Mouse (Mus musculus): ENCODE measurements at regions not wholly inside any gene's neighbourhood (a gene's known extent, or its start where the extent isn't known, plus 50 kb on each side); places are given as distances from the start of the nearest gene placed in this dataset.
"Not testable (repeated sequence)": the region's sequence is repeated elsewhere in the genome, so short reads cannot be mapped to it uniquely, and the experiment has no call there.

DNA sequence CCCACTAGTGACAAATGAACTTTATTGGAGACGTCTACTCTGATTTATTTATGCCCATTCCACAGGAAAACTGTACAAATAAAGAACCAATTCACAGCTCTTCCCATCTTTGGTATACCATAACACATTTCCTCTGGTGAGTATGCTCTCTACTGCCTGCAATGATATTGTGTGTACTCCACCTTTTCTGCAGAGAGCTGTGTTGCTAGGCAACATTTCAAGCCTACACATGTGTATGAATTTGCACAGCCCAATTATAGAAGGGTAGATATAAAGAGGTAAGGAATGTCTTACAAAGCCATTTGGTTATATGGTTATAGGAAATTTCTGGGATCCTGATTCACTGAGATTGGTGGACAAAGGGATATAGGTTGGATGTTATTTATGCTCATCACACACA, 227.4 kb downstream of the 4931408C20Rik start:
- Histone ChIP-seq H3K4me2 (ENCODE audit: low read length) (no peak overlapping the region), H3K9me3 (replicated peaks; ENCODE audit: control insufficient read depth, low read length, poor library complexity, severe bottlenecking) (no peaks in the 10 kb centered on the region), H3K4me1 (ENCODE audit: control insufficient read depth, insufficient read depth, low read length) (no peaks in the 10 kb centered on the region), H3K27me3 (ENCODE audit: control insufficient read depth, insufficient read depth, low read depth, low read length) (no peaks in the 10 kb centered on the region), H3K4me3 (ENCODE audit: low read depth, low read length) (no peak overlapping the region), H3K9ac (ENCODE audit: low read depth, low read length) (no peak overlapping the region), H3K27ac (ENCODE audit: low read length) (no peak overlapping the region), H3K36me3 (ENCODE audit: control insufficient read depth, insufficient read depth, low read length) (no peaks in the 10 kb centered on the region)
- ATAC-seq: no peak
- WGBS: 83% methylated on average over 1 of the region's 1 CpGs

DNA sequence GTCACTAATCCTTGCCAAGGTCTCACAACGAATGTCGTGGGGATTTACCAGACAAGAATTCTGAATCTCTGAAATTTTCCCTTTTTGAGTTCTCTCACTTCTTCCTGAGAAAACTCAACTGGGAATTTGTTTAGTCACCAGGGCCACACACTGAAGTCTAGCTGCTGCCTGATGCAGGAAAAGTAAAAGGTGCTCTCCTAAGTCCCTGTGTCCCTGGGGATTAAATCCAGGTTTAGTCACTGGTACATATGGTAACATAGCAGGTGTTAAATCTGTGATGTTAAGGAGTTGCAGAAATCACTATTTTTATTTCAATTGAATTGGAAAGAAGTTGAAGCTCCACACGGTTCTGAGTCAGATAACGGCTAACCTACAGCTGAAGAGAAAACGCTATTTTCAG, 260.9 kb downstream of the 4931408C20Rik start:
- Histone ChIP-seq H3K4me2 (ENCODE audit: low read length) (no peak overlapping the region), H3K36me3 (ENCODE audit: control insufficient read depth, insufficient read depth, low read length) (no peaks in the 10 kb centered on the region), H3K4me1 (ENCODE audit: control insufficient read depth, insufficient read depth, low read length) (no peaks in the 10 kb centered on the region), H3K9ac (ENCODE audit: low read depth, low read length) (no peak overlapping the region), H3K27ac (ENCODE audit: low read length) (no peak overlapping the region), H3K9me3 (replicated peaks; ENCODE audit: control insufficient read depth, low read length, poor library complexity, severe bottlenecking) (no peaks in the 10 kb centered on the region), H3K27me3 (ENCODE audit: control insufficient read depth, insufficient read depth, low read depth, low read length) (no peaks in the 10 kb centered on the region), H3K4me3 (ENCODE audit: low read depth, low read length) (no peak overlapping the region)
- WGBS: 86% methylated on average over 5 of the region's 5 CpGs
- no peak for ATAC-seq

DNA sequence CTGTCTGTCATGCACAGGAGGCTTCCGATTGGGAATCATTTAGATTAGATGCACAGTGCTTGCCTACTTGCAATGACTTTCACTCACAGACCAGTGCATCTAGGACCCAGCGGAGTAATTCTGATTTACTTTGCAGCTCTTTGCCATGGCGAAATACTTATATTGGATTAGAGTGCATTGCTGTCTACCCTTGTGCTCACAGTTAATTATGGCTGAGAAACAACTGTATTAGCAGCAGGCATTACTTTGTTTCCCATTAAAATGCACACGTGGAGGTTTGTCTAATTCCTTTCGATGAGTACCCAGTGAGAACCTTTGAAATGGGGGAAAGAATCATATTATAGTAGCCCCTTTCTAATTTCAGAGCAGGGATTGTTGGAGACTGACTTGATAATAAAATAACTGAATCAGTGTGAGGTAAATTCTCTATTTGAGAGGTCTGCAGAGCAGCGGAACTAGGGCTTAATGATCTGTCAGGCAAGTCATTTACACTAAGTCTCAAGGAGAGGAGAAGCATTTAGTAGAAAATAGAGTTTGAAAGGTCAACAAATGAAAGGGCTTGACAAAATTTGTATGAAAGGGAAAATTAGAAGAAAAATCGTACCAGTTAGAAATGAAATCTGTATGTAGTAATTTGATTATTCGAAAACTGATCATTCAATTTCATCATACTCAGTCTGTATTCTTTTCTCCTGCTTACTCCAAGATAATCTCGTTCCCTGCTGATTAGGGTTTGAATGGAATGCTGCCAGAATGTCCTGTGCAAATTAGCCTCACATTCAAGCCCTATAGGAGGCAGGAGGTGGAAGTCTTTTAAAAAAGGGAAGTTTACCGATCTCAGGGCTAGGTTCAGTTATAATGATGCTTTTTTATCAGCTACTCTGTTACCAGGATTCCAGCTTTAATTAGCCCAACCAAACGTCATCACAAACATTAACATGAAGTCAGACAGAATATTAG, 299.0 kb downstream of the 4931408C20Rik start:
- H3K36me3 ChIP-seq (ENCODE audit: control insufficient read depth, insufficient read depth, low read length): no peaks in the 10 kb centered on the region
- WGBS: 11% methylated on average over 11 of the region's 11 CpGs
- H3K4me3 ChIP-seq (ENCODE audit: low read depth, low read length): no peak overlapping the region
- no peaks in the 10 kb centered on the region for H3K9me3 ChIP-seq (replicated peaks; ENCODE audit: control insufficient read depth, low read length, poor library complexity, severe bottlenecking)
- peaks cover 2% of the 10 kb centered on the region; the same call in 1 of the 2 replicates for H3K4me1 ChIP-seq (ENCODE audit: control insufficient read depth, insufficient read depth, low read length)
- H3K4me2 ChIP-seq (ENCODE audit: low read length): peak overlapping the region; percentile 36
- ATAC-seq: peak; percentile 76
- H3K27ac ChIP-seq (ENCODE audit: low read length): no peak overlapping the region
- H3K27me3 ChIP-seq (ENCODE audit: control insufficient read depth, insufficient read depth, low read depth, low read length): no peaks in the 10 kb centered on the region
- H3K9ac ChIP-seq (ENCODE audit: low read depth, low read length): no peak overlapping the region

DNA sequence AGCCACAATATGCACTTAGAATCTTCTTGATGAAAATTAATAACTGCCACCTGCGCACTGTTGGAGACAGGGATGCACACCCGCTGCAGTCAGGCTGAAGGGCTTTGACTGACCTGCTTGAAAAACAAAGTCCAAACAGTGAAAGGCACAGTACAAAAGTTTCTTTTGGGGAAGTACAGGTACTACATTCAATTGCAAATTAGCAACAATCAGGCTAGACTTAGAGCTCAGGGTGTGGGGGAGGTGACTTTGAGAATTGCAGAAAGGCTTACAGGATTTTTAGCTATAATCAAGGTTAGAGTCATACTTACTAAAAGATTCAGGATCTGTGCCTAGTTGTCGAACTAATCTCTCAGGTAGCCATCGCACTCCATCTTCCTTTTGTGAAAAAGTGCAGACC, 346.7 kb downstream of the 4931408C20Rik start:
- Histone ChIP-seq H3K9ac (ENCODE audit: low read depth, low read length) (no peak overlapping the region), H3K4me3 (ENCODE audit: low read depth, low read length) (no peak overlapping the region), H3K27me3 (ENCODE audit: control insufficient read depth, insufficient read depth, low read depth, low read length) (no peaks in the 10 kb centered on the region), H3K9me3 (replicated peaks; ENCODE audit: control insufficient read depth, low read length, poor library complexity, severe bottlenecking) (no peaks in the 10 kb centered on the region), H3K27ac (ENCODE audit: low read length) (no peak overlapping the region), H3K36me3 (ENCODE audit: control insufficient read depth, insufficient read depth, low read length) (no peaks in the 10 kb centered on the region), H3K4me1 (ENCODE audit: control insufficient read depth, insufficient read depth, low read length) (no peaks in the 10 kb centered on the region), H3K4me2 (ENCODE audit: low read length) (no peak overlapping the region)
- 93% methylated on average over 4 of the region's 4 CpGs for WGBS
- no peak for ATAC-seq

DNA sequence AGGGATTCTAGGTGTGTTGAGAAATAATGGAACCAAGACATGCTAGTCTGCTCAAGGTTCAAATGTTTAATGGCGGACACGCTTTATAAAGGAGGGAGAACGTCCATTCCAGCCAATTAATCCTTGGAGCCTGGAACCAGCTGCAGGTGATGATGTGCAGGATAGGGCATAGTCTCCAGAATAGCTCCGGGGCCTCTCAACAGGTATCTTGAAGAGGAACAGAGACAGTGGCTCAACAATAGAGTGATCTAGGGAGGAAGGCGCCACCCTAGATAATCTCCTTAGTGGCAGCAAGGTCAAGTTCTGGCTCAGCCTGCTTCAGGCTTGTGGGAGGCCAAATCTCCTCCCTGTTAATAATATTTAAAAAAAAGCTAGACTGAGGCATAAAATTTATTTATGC, 347.4 kb downstream of the 4931408C20Rik start:
- H3K27ac ChIP-seq (ENCODE audit: low read length); H3K4me1 ChIP-seq (ENCODE audit: control insufficient read depth, insufficient read depth, low read length); H3K4me3 ChIP-seq (ENCODE audit: low read depth, low read length); H3K36me3 ChIP-seq (ENCODE audit: control insufficient read depth, insufficient read depth, low read length); ATAC-seq; H3K4me2 ChIP-seq (ENCODE audit: low read length); H3K9ac ChIP-seq (ENCODE audit: low read depth, low read length); H3K9me3 ChIP-seq (replicated peaks; ENCODE audit: control insufficient read depth, low read length, poor library complexity, severe bottlenecking); H3K27me3 ChIP-seq (ENCODE audit: control insufficient read depth, insufficient read depth, low read depth, low read length): not testable (repeated sequence)
- WGBS: 90% methylated on average over 5 of the region's 5 CpGs

DNA sequence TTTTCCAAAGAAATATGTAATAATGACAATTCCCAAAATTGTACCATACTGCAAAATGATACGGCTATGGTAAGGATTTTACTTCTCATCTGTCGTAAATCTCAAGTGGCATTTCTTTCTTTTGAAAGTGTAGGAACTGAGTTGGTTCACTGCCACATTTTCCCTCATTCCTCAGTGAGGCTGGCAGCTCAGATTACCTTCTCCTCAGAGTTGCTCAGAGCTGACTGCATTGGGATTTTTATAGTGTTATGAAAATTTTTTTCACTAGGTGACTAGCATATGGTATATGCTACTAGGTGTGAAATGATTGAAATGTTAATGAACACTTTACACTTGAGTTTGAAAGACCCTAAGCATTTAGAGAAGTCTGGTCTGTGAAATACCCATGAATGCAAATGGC, 397.7 kb downstream of the 4931408C20Rik start:
- no peak overlapping the region for H3K9ac ChIP-seq (ENCODE audit: low read depth, low read length)
- H3K4me3 ChIP-seq (ENCODE audit: low read depth, low read length): no peak overlapping the region
- 90% methylated on average over 2 of the region's 2 CpGs for WGBS
- H3K9me3 ChIP-seq (replicated peaks; ENCODE audit: control insufficient read depth, low read length, poor library complexity, severe bottlenecking): no peaks in the 10 kb centered on the region
- H3K4me2 ChIP-seq (ENCODE audit: low read length): no peak overlapping the region
- no peaks in the 10 kb centered on the region for H3K27me3 ChIP-seq (ENCODE audit: control insufficient read depth, insufficient read depth, low read depth, low read length)
- no peak overlapping the region for H3K27ac ChIP-seq (ENCODE audit: low read length)
- no peaks in the 10 kb centered on the region for H3K36me3 ChIP-seq (ENCODE audit: control insufficient read depth, insufficient read depth, low read length)
- no peak for ATAC-seq
- H3K4me1 ChIP-seq (ENCODE audit: control insufficient read depth, insufficient read depth, low read length): no peaks in the 10 kb centered on the region

DNA sequence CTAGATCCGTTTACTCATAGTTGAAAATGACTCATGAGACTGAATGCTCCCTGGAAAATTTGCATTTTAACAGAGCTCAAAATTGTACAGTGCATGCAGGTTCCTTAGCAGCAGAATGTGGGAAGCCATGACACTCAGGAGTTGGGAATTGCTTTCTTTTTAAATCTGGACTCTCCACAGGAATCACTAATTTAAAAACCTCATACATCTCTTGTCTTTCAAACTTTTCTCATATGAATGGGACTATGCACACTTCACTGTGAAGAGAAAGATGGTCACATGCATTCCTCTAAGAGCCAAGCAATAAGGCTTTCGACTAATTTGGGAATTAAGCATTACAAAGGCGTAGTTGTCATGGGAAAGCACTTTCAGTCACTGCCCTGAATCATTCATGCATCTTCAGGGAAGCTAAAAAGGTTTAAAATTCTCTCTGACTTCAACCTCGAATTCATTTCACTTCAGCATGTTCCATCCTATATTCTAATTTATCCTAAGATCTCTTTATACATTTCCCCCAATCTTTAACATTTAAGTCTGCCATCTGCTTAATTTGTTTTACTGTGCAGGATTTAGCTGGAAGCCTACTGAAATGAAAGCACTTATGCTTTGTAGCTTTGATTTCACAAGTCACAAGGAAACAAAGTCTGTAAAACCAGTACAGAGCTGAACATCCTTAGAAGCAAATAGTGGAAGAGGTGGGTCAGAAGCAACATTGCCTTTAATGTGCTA, 404.2 kb downstream of the 4931408C20Rik start:
- Histone ChIP-seq H3K9ac (ENCODE audit: low read depth, low read length) (no peak overlapping the region), H3K36me3 (ENCODE audit: control insufficient read depth, insufficient read depth, low read length) (no peaks in the 10 kb centered on the region), H3K9me3 (replicated peaks; ENCODE audit: control insufficient read depth, low read length, poor library complexity, severe bottlenecking) (no peaks in the 10 kb centered on the region), H3K4me1 (ENCODE audit: control insufficient read depth, insufficient read depth, low read length) (no peaks in the 10 kb centered on the region), H3K27me3 (ENCODE audit: control insufficient read depth, insufficient read depth, low read depth, low read length) (no peaks in the 10 kb centered on the region), H3K4me2 (ENCODE audit: low read length) (no peak overlapping the region), H3K27ac (ENCODE audit: low read length) (no peak overlapping the region), H3K4me3 (ENCODE audit: low read depth, low read length) (no peak overlapping the region)
- no peak for ATAC-seq
- WGBS: 35% methylated on average over 4 of the region's 4 CpGs

DNA sequence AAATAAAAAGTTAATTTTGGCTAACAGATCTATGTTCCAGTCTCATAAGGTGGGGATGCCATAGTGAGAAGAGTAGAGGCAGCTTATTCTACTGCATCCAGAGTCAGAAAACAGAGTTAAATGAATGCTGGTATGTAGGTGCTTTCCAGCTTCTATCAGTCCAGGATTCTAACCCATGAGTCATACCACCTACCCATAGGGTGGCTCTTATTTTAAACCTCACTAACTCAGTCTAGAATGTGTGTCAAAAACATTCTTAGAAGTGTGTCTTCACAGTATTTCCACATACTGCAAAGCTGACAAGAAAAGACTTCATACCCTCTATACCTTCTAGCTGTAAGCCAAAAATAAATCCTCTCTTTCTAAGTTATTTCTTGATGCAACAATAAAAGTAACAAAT, 410.7 kb downstream of the 4931408C20Rik start:
- H3K4me2 ChIP-seq (ENCODE audit: low read length): no peak overlapping the region
- no peak overlapping the region for H3K9ac ChIP-seq (ENCODE audit: low read depth, low read length)
- no peaks in the 10 kb centered on the region for H3K36me3 ChIP-seq (ENCODE audit: control insufficient read depth, insufficient read depth, low read length)
- H3K27ac ChIP-seq (ENCODE audit: low read length): no peak overlapping the region
- H3K27me3 ChIP-seq (ENCODE audit: control insufficient read depth, insufficient read depth, low read depth, low read length): no peaks in the 10 kb centered on the region
- no peak for ATAC-seq
- H3K4me3 ChIP-seq (ENCODE audit: low read depth, low read length): no peak overlapping the region
- H3K4me1 ChIP-seq (ENCODE audit: control insufficient read depth, insufficient read depth, low read length): no peaks in the 10 kb centered on the region
- no peaks in the 10 kb centered on the region for H3K9me3 ChIP-seq (replicated peaks; ENCODE audit: control insufficient read depth, low read length, poor library complexity, severe bottlenecking)

DNA sequence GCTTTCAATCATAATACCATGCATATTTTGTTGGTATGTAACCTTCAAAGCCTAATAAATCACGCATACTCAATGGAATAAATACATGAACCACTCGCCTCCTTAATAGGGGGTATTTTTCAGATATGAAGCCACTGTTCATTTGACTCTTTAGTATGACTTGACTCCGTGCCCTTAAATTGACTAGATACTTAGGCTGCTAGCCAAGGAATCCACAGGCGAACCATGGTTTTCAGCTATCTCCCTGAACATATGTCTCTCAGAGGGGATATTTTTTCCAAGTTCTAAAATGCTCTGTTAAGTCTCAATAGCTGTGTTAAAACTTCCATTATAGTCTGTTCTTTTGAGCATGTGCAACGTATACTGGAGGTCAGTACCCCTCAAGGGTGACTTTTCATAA, 413.8 kb upstream of the Adgrb3 start:
- Histone ChIP-seq H3K9ac (ENCODE audit: low read depth, low read length) (no peak overlapping the region), H3K36me3 (ENCODE audit: control insufficient read depth, insufficient read depth, low read length) (no peaks in the 10 kb centered on the region), H3K9me3 (replicated peaks; ENCODE audit: control insufficient read depth, low read length, poor library complexity, severe bottlenecking) (no peaks in the 10 kb centered on the region), H3K4me1 (ENCODE audit: control insufficient read depth, insufficient read depth, low read length) (no peaks in the 10 kb centered on the region), H3K4me2 (ENCODE audit: low read length) (no peak overlapping the region), H3K27ac (ENCODE audit: low read length) (no peak overlapping the region), H3K27me3 (ENCODE audit: control insufficient read depth, insufficient read depth, low read depth, low read length) (no peaks in the 10 kb centered on the region), H3K4me3 (ENCODE audit: low read depth, low read length) (no peak overlapping the region)
- no peak for ATAC-seq
- 77% methylated on average over 5 of the region's 5 CpGs for WGBS
